Mouse (Mus musculus) megakaryocyte-erythroid progenitor cell, adult 5-6 weeks (primary cell): Measurements from ENCODE around the gene Wdr11. TPM values are rescaled to one million over a fixed set of nuclear protein-coding genes. Genes with fewer than 3 reads are reported as not detected.
A peak's percentile ranks its signal among the peaks of the same experiment; 100 is the strongest.

Source experiments
- ATAC-seq: replicated peaks from 2 replicates; pipeline ENCODE4 v1.8.0; 2016; ENCODE audit warnings: mild to moderate bottlenecking, inconsistent platforms; ENCODE audit not compliant: severe bottlenecking, poor library complexity, low FRiP score, low TSS enrichment
- total RNA-seq, 2 experiments: library from RNA; stranded (forward) in 1 of 2; stranded (reverse) in 1 of 2; fragments of 200-1000, 215-1000 nt in 1 of 2; fragments of >200 nt in 1 of 2; fragmentation: Nextera tagmentation in 1 of 2; gene quantifications; 2 replicates each; pipeline ENCODE4 v1.2.3; 2014 to 2017

Wdr11 gene
- total RNA-seq, 2 experiments from 2014 or later, result 24.9 to 32.7 TPM

GRCm38 (mm10) chr7:129651781-129652180 is 60.1 kb downstream of the Wdr11 start:
- no peak for ATAC-seq

- ATAC-seq, result no peak
These were observed 61.3 kb downstream of the Wdr11 start for GRCm38 (mm10) chr7:129652901-129653460.

- ATAC-seq, result peak; percentile 75; the same call in 1 of the 2 replicates
These were observed 62.2 kb downstream of the Wdr11 start for GRCm38 (mm10) chr7:129653791-129654271.

GRCm38 (mm10) chr7:129654923-129655322 is 63.3 kb downstream of the Wdr11 start:
- ATAC-seq, result no peak

- no peak for ATAC-seq
These were observed 64.1 kb downstream of the Wdr11 start for GRCm38 (mm10) chr7:129655604-129656226.

GRCm38 (mm10) chr7:129657867-129658266 is 66.2 kb downstream of the Wdr11 start:
- no peak for ATAC-seq

GRCm38 (mm10) chr7:129659755-129660154 is 68.1 kb downstream of the Wdr11 start:
- ATAC-seq, result no peak

GRCm38 (mm10) chr7:129660546-129660945 is 68.9 kb downstream of the Wdr11 start:
- ATAC-seq, result no peak

- no peak for ATAC-seq
These were observed 70.6 kb downstream of the Wdr11 start for GRCm38 (mm10) chr7:129662051-129662789.

GRCm38 (mm10) chr7:129663781-129664505 is 72.3 kb downstream of the Wdr11 start:
- no peak for ATAC-seq

GRCm38 (mm10) chr7:129665411-129665810 is 73.7 kb downstream of the Wdr11 start:
- no peak for ATAC-seq

GRCm38 (mm10) chr7:129665921-129666320 is 74.3 kb downstream of the Wdr11 start:
- ATAC-seq, result no peak

GRCm38 (mm10) chr7:129666526-129666925 is 74.9 kb downstream of the Wdr11 start:
- no peak for ATAC-seq

- no peak for ATAC-seq
These were observed 78.6 kb downstream of the Wdr11 start for GRCm38 (mm10) chr7:129670280-129670679.

GRCm38 (mm10) chr7:129671675-129672651 is 80.3 kb downstream of the Wdr11 start:
- no peak for ATAC-seq

- no peak for ATAC-seq
These were observed 82.1 kb downstream of the Wdr11 start for GRCm38 (mm10) chr7:129673776-129674175.

GRCm38 (mm10) chr7:129674558-129674957 is 82.9 kb downstream of the Wdr11 start:
- no peak for ATAC-seq

GRCm38 (mm10) chr7:129675852-129676251 is 84.2 kb downstream of the Wdr11 start:
- ATAC-seq, result no peak

GRCm38 (mm10) chr7:129677141-129677540 is 85.5 kb downstream of the Wdr11 start:
- ATAC-seq, result no peak
